Mouse (Mus musculus) G1E-ER4 (cell line): Measurements from ENCODE around the gene Capn7. TPM values are rescaled to one million over a fixed set of nuclear protein-coding genes. Genes with fewer than 3 reads are reported as not detected.

ENCODE experiments used
- GATA1 ChIP-seq: IDR thresholded peaks from one replicate; pipeline ENCODE4 v1.8.0; 2012; ENCODE audit warnings: low read length, inconsistent platforms
- polyA plus RNA-seq: library from polyadenylated mRNA; stranded (reverse); fragments of >175 nt; gene quantifications from 2 replicates; pipeline ENCODE4 v1.2.3, GENCODE M21; 2012

Capn7 gene
- polyA plus RNA-seq, 1 experiment = 11.4 TPM

GRCm38 (mm10) chr14:31387301-31387981 lies 51.0 kb downstream of the Capn7 start:
- TF ChIP-seq GATA1 = no peak

DNA sequence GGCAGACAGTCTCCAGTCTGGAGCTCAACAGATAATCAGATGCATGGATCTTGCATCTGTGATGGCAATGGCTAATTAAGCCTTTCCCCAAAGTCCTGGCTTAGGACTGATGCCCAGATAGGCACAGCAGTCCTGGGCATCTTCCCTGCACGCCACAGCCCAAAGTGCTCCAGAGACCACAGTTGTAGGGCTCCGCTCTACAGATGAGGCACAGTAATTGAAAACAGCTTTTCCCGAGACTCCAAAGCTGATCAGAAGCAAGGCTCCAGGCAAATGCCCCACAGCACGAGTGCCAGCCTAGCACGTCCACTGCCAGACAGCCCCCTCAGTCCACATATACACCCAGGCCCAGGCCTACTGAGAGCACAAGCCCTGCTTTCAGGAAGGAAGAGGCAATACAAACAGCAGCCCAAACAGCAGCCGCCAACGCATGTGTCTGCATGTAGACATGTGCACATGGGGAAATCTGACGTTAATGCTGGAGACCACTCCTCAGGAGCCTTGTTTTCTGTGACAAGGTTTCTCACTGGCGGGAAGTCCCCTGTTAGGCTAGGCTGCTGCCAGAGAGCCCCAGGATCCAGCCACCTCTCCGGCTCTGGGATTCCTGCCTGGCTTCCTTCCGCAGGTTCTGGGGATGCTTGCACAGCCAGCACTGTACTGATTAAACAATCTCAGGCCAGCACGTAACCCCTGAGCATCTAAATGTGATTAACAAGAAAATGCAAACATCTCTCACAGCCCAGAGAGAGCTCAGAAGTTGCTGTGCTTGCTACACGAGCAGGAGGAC lies 51.8 kb downstream of the Capn7 start:
- no peak for TF ChIP-seq GATA1

GRCm38 (mm10) chr14:31389421-31390147 lies 53.1 kb downstream of the Capn7 start:
- no peak for TF ChIP-seq GATA1

GRCm38 (mm10) chr14:31392300-31392699 lies 55.9 kb downstream of the Capn7 start:
- no peak for TF ChIP-seq GATA1

GRCm38 (mm10) chr14:31392873-31393545 lies 56.6 kb downstream of the Capn7 start:
- TF ChIP-seq GATA1 = no peak

DNA sequence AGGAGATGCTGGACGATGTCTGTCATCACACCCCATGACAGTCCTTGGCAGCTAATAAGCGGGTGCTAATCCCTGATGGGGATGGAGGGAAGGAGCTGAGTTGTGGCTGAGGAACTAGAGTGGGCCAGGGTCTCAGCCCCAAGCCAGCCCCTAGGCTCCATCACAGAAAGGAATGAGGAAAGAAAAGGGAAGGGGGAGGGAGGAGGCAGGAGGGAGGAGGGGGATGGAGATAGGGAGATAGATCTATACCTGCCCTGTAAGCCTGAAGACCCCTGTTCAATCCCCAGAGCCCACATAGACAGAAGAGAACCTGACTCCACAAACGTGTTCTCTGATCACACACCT lies 57.1 kb downstream of the Capn7 start:
- TF ChIP-seq GATA1 = no peak

DNA sequence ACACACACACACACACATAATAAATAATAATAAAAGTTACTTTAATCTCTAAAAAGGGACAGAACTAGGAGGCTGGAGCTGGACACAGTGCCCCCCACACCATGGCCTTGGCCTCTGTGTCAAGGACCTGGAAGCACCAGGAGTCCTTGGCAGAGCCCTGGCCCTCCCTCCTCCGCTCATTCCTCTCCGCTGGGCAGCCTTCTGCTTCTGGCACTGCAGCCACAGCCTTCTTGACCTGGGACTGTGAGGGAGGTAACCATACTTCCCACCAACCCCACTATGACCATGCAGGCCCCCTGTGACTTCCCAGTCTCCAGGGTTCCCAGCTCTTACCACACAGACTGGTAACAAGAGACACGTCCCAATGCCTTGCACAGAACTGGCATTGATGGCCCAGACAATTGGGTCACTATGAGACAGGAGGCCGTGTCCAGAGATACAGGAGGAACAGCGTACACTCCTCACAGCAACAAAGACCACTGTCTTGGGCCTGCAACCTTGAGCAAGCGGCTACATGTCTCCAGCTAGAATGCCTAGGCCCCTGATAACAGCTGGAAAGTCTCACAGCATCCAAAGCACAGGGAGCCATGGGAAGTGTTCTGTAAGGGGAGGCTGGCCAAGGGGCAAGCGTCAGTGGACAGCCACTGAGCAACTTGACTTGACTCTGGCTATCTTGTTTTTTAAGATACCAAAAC lies 57.6 kb downstream of the Capn7 start:
- TF ChIP-seq GATA1 = no peak

GRCm38 (mm10) chr14:31394822-31395532 lies 58.5 kb downstream of the Capn7 start:
- no peak for TF ChIP-seq GATA1

DNA sequence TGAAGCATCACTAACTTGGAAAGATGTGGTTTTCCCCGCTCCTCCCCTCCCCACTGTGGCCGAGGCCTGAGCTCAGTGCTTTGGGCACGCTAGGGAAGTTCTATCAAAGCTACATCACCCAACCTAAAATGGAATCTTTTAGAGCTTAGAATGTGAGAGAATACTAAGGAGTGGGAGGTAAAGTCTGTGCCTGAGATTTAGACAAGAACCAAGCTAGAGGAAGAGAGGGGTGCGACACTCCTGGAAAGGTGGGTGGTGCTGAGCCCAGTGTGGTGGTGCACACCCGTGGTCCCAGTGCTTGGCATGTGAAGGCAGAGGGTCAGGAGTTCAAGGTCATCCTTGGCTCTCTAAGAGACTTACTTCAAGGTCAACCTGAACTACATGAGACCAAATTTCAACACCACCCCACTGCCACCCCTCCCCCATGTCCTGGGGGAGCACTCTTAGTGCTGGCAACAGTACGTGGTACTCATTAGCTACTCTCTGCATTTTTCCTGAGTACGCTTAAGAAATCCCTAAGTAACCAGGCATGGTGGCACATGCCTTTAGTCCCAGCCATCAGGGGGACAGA lies 59.3 kb downstream of the Capn7 start:
- no peak for TF ChIP-seq GATA1

DNA sequence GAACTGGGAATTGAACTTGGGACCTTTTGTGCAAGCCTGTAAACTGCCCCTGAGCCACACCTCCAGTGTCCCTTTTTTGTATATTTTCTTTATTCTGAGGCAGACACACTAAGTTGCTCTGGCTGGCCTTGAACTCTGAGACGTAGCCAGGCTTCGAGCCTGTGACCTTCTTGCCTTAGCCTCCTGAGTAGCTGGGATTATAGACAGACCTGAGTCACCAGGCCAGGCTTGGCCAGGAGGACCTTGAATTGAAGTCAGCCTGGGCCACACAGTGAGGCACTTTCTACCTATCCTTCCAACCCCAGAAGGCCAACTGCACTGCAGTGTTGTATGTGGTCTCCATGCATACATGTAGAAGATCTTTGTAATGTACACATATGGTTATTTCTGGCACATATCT lies 60.0 kb downstream of the Capn7 start:
- TF ChIP-seq GATA1 = no peak

- no peak for TF ChIP-seq GATA1
Observed at GRCm38 (mm10) chr14:31397353-31397752, 60.9 kb downstream of the Capn7 start.

- TF ChIP-seq GATA1 = no peak
Observed at GRCm38 (mm10) chr14:31397791-31398595, 61.6 kb downstream of the Capn7 start.

GRCm38 (mm10) chr14:31398819-31399218 lies 62.4 kb downstream of the Capn7 start:
- TF ChIP-seq GATA1 = no peak
